Mouse (Mus musculus): Measurements from ENCODE around the gene Cd274. TPM values are rescaled to one million over a fixed set of nuclear protein-coding genes. Genes with fewer than 3 reads are reported as not detected.
A peak's percentile ranks its signal among the peaks of the same experiment; 100 is the strongest.

Cd274 gene
- polyA plus RNA-seq, 1 experiment: 4.3 TPM

- Histone ChIP-seq H3K27ac (ENCODE audit: insufficient read depth, low read depth, low read length) (no peak overlapping the region), H3K4me1 (ENCODE audit: control insufficient read depth, insufficient read depth, low read length) (0 out of 2 replicates have a peak, but pooled peaks cover 7% of the 10 kb centered on the region), H3K4me3 (ENCODE audit: insufficient read depth, low read depth, low read length) (no peak overlapping the region), H3K27me3 (replicated peaks; ENCODE audit: control insufficient read depth, insufficient read depth, low read length) (no peaks in the 10 kb centered on the region), H3K36me3 (ENCODE audit: control insufficient read depth, insufficient read depth, low read length) (no peaks in the 10 kb centered on the region)
- WGBS: 85% methylated on average over 5 of the region's 5 CpGs
- no peak for DNase-seq
- TF ChIP-seq CTCF (conservative IDR thresholded peaks at IDR 0.05; ENCODE audit: insufficient read depth, insufficient read length, low read depth, low read length): no peak
- TF ChIP-seq POLR2A (IDR thresholded peaks at IDR 0.05; ENCODE audit: low read depth, low read length): no peak
Measured at GRCm38 (mm10) chr19:29364076-29364475, 3.2 kb upstream of the Cd274 start.

DNA sequence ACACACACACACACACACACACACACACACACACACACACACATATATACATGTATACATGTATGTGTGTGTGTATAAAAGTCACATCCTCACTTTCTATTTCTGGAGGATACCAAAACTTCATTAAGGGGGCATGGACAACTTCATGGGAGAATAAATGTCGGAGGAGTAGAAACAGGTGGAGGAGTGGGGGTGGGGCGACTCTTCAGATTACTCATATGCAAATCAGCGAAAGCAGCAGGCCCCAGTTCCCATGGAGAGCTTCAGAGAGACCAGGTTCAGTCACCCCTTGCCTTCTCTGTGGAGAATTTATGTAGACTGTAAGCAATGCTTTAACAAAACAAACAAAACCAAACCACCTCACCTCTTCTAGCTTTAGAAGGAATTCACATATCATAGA, 2.1 kb upstream of the Cd274 start:
- no peak for DNase-seq
- no peaks in the 10 kb centered on the region for H3K36me3 ChIP-seq (ENCODE audit: control insufficient read depth, insufficient read depth, low read length)
- TF ChIP-seq CTCF (conservative IDR thresholded peaks at IDR 0.05; ENCODE audit: insufficient read depth, insufficient read length, low read depth, low read length): no peak
- no peak for TF ChIP-seq POLR2A (IDR thresholded peaks at IDR 0.05; ENCODE audit: low read depth, low read length)
- no peak overlapping the region for H3K4me3 ChIP-seq (ENCODE audit: insufficient read depth, low read depth, low read length)
- 0 out of 2 replicates have a peak, but pooled peaks cover 7% of the 10 kb centered on the region for H3K4me1 ChIP-seq (ENCODE audit: control insufficient read depth, insufficient read depth, low read length)
- 47% methylated on average over 3 of the region's 3 CpGs for WGBS
- no peak overlapping the region for H3K27ac ChIP-seq (ENCODE audit: insufficient read depth, low read depth, low read length)
- H3K27me3 ChIP-seq (replicated peaks; ENCODE audit: control insufficient read depth, insufficient read depth, low read length): no peaks in the 10 kb centered on the region

DNA sequence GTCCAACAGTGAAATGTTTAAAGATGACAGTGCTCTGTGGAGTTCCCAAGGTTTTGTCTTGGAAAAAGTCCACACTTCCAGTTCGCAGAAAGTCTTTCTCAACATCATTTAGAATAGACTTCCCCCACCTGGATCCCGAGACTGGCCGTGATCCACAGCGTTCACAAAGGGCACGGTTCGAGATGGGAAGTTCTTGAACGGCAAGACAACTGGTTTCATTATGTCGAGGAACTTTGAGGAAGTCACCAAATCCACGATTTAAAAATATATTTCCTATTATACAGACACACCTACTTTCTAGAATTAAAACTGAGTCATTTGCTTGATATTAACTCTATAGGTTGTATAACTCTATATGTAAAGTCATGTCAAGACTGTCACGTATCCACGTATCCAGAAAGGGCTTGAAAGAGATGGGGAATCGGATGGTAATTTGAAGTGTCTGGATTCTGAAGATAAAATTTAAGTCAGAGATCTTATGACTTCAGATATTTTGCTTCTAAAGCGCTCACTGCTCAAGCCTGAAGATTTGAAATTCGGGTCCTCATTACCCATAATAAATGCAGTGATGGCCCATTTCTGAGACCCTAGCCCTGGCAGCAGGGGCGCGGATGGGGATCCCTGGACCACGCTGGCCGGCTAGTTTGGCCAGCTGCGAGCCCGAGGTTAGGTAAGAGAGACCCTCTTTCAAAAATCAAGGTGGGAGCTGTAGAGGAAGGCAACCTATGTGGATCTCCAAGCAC, 858 bp upstream of the Cd274 start:
- no peaks in the 10 kb centered on the region for H3K27me3 ChIP-seq (replicated peaks; ENCODE audit: control insufficient read depth, insufficient read depth, low read length)
- peak; percentile 30 for DNase-seq
- TF ChIP-seq POLR2A (IDR thresholded peaks at IDR 0.05; ENCODE audit: low read depth, low read length) (no peak), CTCF (conservative IDR thresholded peaks at IDR 0.05; ENCODE audit: insufficient read depth, insufficient read length, low read depth, low read length) (no peak)
- peak overlapping the region; percentile 66 for H3K4me3 ChIP-seq (ENCODE audit: insufficient read depth, low read depth, low read length)
- 50% methylated on average over 20 of the region's 20 CpGs for WGBS
- H3K27ac ChIP-seq (ENCODE audit: insufficient read depth, low read depth, low read length): peak overlapping the region; percentile 16; the same call in 1 of the 2 replicates
- H3K4me1 ChIP-seq (ENCODE audit: control insufficient read depth, insufficient read depth, low read length): 0 out of 2 replicates have a peak, but pooled peaks cover 5% of the 10 kb centered on the region
- H3K36me3 ChIP-seq (ENCODE audit: control insufficient read depth, insufficient read depth, low read length): no peaks in the 10 kb centered on the region

- Histone ChIP-seq H3K36me3 (ENCODE audit: control insufficient read depth, insufficient read depth, low read length) (no peaks in the 10 kb centered on the region), H3K4me1 (ENCODE audit: control insufficient read depth, insufficient read depth, low read length) (0 out of 2 replicates have a peak, but pooled peaks cover 2% of the 10 kb centered on the region), H3K4me3 (ENCODE audit: insufficient read depth, low read depth, low read length) (no peak overlapping the region), H3K27me3 (replicated peaks; ENCODE audit: control insufficient read depth, insufficient read depth, low read length) (no peaks in the 10 kb centered on the region), H3K27ac (ENCODE audit: insufficient read depth, low read depth, low read length) (no peak overlapping the region)
- TF ChIP-seq CTCF (conservative IDR thresholded peaks at IDR 0.05; ENCODE audit: insufficient read depth, insufficient read length, low read depth, low read length) (no peak), POLR2A (IDR thresholded peaks at IDR 0.05; ENCODE audit: low read depth, low read length) (no peak)
- DNase-seq: no peak
- 93% methylated on average over 2 of the region's 2 CpGs for WGBS
Measured at GRCm38 (mm10) chr19:29368041-29368440, 786 bp downstream of the Cd274 start.

- WGBS: 78% methylated on average over 3 of the region's 3 CpGs
- Histone ChIP-seq H3K4me1 (ENCODE audit: control insufficient read depth, insufficient read depth, low read length) (0 out of 2 replicates have a peak, but pooled peaks cover 2% of the 10 kb centered on the region), H3K27me3 (replicated peaks; ENCODE audit: control insufficient read depth, insufficient read depth, low read length) (no peaks in the 10 kb centered on the region), H3K36me3 (ENCODE audit: control insufficient read depth, insufficient read depth, low read length) (no peaks in the 10 kb centered on the region), H3K4me3 (ENCODE audit: insufficient read depth, low read depth, low read length) (no peak overlapping the region), H3K27ac (ENCODE audit: insufficient read depth, low read depth, low read length) (no peak overlapping the region)
- DNase-seq: no peak
- TF ChIP-seq POLR2A (IDR thresholded peaks at IDR 0.05; ENCODE audit: low read depth, low read length) (no peak), CTCF (conservative IDR thresholded peaks at IDR 0.05; ENCODE audit: insufficient read depth, insufficient read length, low read depth, low read length) (no peak)
Measured at GRCm38 (mm10) chr19:29368671-29369309, 1.5 kb downstream of the Cd274 start.

GRCm38 (mm10) chr19:29370112-29370511, 2.9 kb downstream of the Cd274 start:
- DNase-seq: no peak
- 77% methylated on average over 12 of the region's 12 CpGs for WGBS
- no peak overlapping the region for H3K27ac ChIP-seq (ENCODE audit: insufficient read depth, low read depth, low read length)
- TF ChIP-seq POLR2A (IDR thresholded peaks at IDR 0.05; ENCODE audit: low read depth, low read length): no peak
- no peaks in the 10 kb centered on the region for H3K36me3 ChIP-seq (ENCODE audit: control insufficient read depth, insufficient read depth, low read length)
- no peaks in the 10 kb centered on the region for H3K27me3 ChIP-seq (replicated peaks; ENCODE audit: control insufficient read depth, insufficient read depth, low read length)
- H3K4me1 ChIP-seq (ENCODE audit: control insufficient read depth, insufficient read depth, low read length): 0 out of 2 replicates have a peak, but pooled peaks cover 2% of the 10 kb centered on the region
- H3K4me3 ChIP-seq (ENCODE audit: insufficient read depth, low read depth, low read length): no peak overlapping the region

DNA sequence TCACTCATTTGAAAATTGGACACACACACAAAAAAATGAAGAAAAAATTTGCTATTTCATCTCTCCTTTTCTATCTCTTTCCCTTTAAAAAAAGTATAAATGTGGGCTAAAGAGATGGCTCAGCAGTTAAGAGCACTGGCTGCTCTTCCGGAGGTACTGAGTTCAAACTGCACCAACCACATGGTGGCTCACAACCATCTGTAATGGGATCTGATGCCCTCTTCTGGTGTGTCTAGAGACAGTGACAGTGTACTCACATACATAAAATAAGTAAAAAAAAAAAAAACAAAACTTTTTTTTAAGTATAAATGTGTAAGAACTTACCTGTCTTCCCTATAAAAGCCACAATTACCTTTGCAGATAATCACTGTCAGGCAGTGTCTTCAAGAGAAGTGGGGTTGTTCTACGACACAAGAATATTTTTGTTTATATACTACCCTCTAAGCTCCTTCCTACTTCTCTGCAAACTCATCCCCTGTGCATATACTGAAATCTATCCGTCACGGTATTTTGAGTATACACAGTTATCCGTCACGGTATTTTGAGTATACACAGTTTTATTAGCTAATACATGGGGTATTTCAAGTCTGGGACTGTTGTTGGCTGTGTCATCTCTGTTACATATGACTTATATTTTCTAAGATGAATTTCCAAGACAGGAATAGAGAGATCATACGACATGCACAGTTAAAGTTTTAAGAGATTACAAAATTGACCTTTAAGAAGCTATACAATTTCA, 3.5 kb downstream of the Cd274 start:
- WGBS: 92% methylated on average over 7 of the region's 7 CpGs

More for the DNA sequence above, 3.5 kb downstream of the Cd274 start:
- 0 out of 2 replicates have a peak, but pooled peaks cover 2% of the 10 kb centered on the region for H3K4me1 ChIP-seq (ENCODE audit: control insufficient read depth, insufficient read depth, low read length)
- H3K36me3 ChIP-seq (ENCODE audit: control insufficient read depth, insufficient read depth, low read length): no peaks in the 10 kb centered on the region
- no peaks in the 10 kb centered on the region for H3K27me3 ChIP-seq (replicated peaks; ENCODE audit: control insufficient read depth, insufficient read depth, low read length)
- H3K4me3 ChIP-seq (ENCODE audit: insufficient read depth, low read depth, low read length): no peak overlapping the region
- DNase-seq: no peak
- TF ChIP-seq CTCF (conservative IDR thresholded peaks at IDR 0.05; ENCODE audit: insufficient read depth, insufficient read length, low read depth, low read length): no peak
- TF ChIP-seq POLR2A (IDR thresholded peaks at IDR 0.05; ENCODE audit: low read depth, low read length): no peak
- no peak overlapping the region for H3K27ac ChIP-seq (ENCODE audit: insufficient read depth, low read depth, low read length)

Measured in kidney, adult 2 months (tissue).